Mouse (Mus musculus) limb, embryonic 15.5 days (tissue): ENCODE data around the gene Aldh1l1. TPM values are rescaled to one million over a fixed set of nuclear protein-coding genes. Genes with fewer than 3 reads are reported as not detected.

Source experiments
- ATAC-seq: fragments of 200-750 bp; cut with Nextera tagmentation; 2 replicates; pipeline ENCODE4 v1.8.0; 2017; ENCODE audit warnings: low read depth, moderate TSS enrichment; ENCODE audit not compliant: insufficient number of reproducible peaks, low FRiP score, low TSS enrichment
- H3K27ac ChIP-seq: fragments of 300-500 bp; sonication (generic); 2 replicates; pipeline ENCODE4 v1.5.1; 2015; ENCODE audit warnings: moderate library complexity, mild to moderate bottlenecking, inconsistent platforms
- H3K27me3 ChIP-seq: fragments of 300-500 bp; sonication (generic); 2 replicates; pipeline ENCODE4 v1.6.1; 2015; ENCODE audit warnings: inconsistent platforms
- H3K36me3 ChIP-seq: fragments of 300-500 bp; sonication (generic); 2 replicates; pipeline ENCODE4 v1.6.1; 2015; ENCODE audit warnings: inconsistent platforms
- H3K4me1 ChIP-seq: fragments of 300-500 bp; sonication (generic); 2 replicates; pipeline ENCODE4 v1.6.1; 2015; ENCODE audit warnings: inconsistent platforms
- H3K4me2 ChIP-seq: fragments of 300-500 bp; sonication (generic); 2 replicates; pipeline ENCODE4 v1.6.1; 2015; ENCODE audit warnings: mild to moderate bottlenecking, inconsistent platforms
- H3K4me3 ChIP-seq: fragments of 300-500 bp; sonication (generic); 2 replicates; pipeline ENCODE4 v1.5.1; 2015; ENCODE audit warnings: mild to moderate bottlenecking, inconsistent platforms
- H3K9ac ChIP-seq: fragments of 300-500 bp; sonication (generic); 2 replicates; pipeline ENCODE4 v1.6.1; 2015; ENCODE audit warnings: inconsistent platforms
- H3K9me3 ChIP-seq: fragments of 300-500 bp; sonication (generic); 2 replicates; pipeline ENCODE4 v1.6.1; 2016; ENCODE audit warnings: inconsistent platforms
- WGBS: fragments of 180-500 bp; shearing (Covaris S2); methylation state at CpG from one replicate; pipeline ENCODE4 v1.1.7; 2015; 5-methylcytosine and 5-hydroxymethylcytosine counted together
- polyA plus RNA-seq: library from polyadenylated mRNA; unstranded; fragments of >200 nt; fragmentation: Nextera tagmentation; extraction: Ambion mirVana; gene quantifications from 2 replicates; pipeline ENCODE4 v1.2.1, GENCODE M21; 2015

The Aldh1l1 gene
- 1.9 and 2.7 TPM in 2 replicates for polyA plus RNA-seq

DNA sequence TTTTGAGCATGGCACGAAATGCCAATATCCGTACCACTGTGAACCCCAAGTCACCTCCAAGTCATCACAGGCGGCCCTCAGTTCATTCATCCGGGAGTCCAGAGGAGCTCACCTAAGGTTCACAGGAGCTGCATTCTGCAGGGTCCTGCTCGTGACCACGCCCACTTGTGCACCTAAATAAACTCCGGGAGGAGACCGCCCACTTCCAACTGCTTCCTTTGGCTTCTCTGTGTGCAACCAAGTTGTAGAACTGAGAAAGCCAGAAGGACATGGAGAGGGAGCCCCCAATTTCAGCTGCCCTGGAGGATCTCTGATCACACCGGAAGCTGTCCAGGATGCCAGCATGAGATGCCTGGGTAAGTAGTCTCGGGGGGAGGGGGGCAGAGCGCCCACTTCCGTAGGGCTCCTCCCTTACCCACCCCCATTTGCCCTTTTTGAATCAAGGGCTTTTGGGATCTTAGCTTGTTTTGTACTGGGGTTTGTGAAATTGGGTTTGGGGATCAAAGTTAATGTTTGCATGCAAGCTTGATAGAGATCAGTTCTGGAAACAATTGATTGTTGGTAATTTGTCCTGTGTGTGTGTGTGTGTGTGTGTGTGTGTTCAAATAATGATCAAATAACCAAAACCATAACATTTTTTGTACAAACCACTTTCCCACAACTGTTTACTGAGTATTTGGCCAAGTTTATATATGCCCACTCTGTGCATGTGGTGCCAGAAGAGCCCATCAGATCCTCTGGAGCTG, at the start of gene Aldh1l1:
Aldh1l1 (plus strand) TSS at position 252 of the 746 bp plus-strand sequence.
- Histone ChIP-seq H3K4me2 (no peak within 1 kb of the TSS), H3K27ac (no peak within 1 kb of the TSS), H3K9ac (no peak within 1 kb of the TSS), H3K9me3 (no peaks in the 10 kb centered on the region), H3K4me3 (no peak within 1 kb of the TSS), H3K4me1 (peaks cover 3% of the 10 kb centered on the region; the same call in 1 of the 2 replicates), H3K36me3 (no peaks in the 10 kb centered on the region), H3K27me3 (0 out of 2 replicates have a peak, but pooled peaks cover 2% of the 10 kb centered on the region)
- 78% methylated on average over 12 of the region's 12 CpGs for WGBS
- no peak for ATAC-seq

DNA sequence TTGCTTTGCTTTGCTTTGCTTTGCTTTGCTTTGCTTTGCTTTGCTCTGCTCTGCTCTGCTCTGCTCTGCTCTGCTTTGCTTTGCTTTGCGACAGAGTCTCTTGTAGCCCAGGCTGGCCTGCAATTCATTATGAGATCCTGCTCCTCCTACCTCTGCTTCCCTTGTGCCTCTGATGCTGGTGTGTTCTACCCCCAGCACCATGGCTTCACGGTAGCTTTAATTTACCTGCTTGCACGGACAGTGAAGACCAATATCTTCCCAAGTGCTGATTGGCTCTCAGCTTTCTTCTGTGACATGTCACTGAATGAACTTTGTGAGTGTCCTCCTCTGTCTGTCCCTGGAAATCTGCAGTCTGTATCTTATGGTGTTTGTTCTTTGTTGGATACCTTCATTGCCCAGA, 49.2 kb upstream of the Aldh1l1 start:
- Histone ChIP-seq H3K4me2 (no peak overlapping the region), H3K4me3 (no peak overlapping the region)
- 87% methylated on average over 3 of the region's 3 CpGs for WGBS

DNA sequence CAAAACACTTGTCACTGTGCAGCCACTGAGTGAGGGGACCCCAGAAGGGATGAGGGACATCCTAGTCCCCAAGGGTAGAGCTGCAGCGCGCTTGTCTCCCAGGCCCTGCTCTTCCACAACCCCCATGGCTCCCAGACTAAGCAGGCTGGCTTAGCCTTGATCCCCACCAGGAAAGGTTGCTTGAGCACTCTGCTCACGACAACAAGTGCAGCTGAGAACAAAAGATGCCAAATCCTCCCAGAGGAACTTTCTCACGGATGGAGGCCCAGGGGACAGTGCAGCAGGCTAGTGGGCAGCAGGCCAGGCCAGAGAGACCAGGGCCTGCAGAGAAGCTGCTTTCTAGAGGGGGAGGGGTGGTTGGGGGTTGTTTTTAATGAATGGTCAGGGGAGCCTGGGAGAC, 39.3 kb upstream of the Aldh1l1 start:
- peaks cover 3% of the 10 kb centered on the region; the same call in 1 of the 2 replicates for H3K4me1 ChIP-seq
- H3K4me3 ChIP-seq: no peak overlapping the region
- H3K9me3 ChIP-seq: no peaks in the 10 kb centered on the region
- ATAC-seq: no peak
- WGBS: 60% methylated on average over 4 of the region's 4 CpGs
- H3K9ac ChIP-seq: no peak overlapping the region
- H3K27ac ChIP-seq: no peak overlapping the region
- no peaks in the 10 kb centered on the region for H3K36me3 ChIP-seq
- no peak overlapping the region for H3K4me2 ChIP-seq
- no peaks in the 10 kb centered on the region for H3K27me3 ChIP-seq

More for the DNA sequence above, 49.2 kb upstream of the Aldh1l1 start:
- Histone ChIP-seq H3K9me3 (no peaks in the 10 kb centered on the region), H3K4me1 (no peaks in the 10 kb centered on the region), H3K36me3 (no peaks in the 10 kb centered on the region), H3K27ac (no peak overlapping the region), H3K27me3 (no peaks in the 10 kb centered on the region), H3K9ac (no peak overlapping the region)
- no peak for ATAC-seq

DNA sequence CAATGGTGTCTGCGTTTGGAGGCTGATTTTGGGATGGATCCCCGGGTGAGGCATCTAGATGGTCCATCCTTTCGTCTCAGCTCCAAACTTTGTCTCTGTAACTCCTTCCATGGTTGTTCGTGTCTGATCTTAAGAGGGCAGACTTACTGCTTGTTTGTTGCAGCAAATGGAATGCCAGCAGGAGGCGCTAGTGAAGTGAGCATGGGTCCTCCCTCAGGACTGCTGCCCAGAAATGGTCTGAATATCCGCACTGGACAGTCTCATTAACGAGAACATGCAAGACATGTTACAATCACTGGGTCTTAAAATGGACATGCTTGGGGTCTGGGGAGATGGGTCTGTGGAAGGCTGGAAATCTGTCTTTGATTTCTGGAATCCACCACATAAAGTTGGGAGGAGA, 36.0 kb upstream of the Aldh1l1 start:
- H3K27ac ChIP-seq: no peak overlapping the region
- no peak overlapping the region for H3K4me3 ChIP-seq
- H3K36me3 ChIP-seq: no peaks in the 10 kb centered on the region
- WGBS: 25% methylated on average over 7 of the region's 7 CpGs
- no peak overlapping the region for H3K4me2 ChIP-seq
- H3K27me3 ChIP-seq: no peaks in the 10 kb centered on the region
- peaks cover 3% of the 10 kb centered on the region; the same call in 1 of the 2 replicates for H3K4me1 ChIP-seq
- ATAC-seq: no peak
- H3K9me3 ChIP-seq: no peaks in the 10 kb centered on the region
- no peak overlapping the region for H3K9ac ChIP-seq

DNA sequence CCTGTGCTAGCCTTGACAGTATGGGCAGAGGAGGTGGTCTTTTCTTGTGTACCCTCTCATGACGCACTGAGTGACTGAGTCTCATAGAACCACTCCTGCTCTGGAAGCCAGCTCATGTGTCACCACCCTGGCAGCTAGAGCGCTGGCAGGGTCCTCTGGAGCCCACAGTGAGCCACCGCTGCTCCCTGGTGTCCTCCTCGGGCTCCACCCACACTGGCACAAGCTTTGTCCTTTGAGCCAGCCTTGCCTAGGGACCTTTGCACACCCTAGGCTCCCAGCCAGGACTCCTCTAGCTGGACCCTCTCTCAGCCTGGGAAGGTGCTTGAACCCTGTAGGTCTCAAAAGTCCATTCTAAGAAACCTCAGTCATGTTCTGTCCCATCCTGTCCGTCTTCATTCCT, 35.5 kb upstream of the Aldh1l1 start:
- Histone ChIP-seq H3K9ac (no peak overlapping the region), H3K4me1 (peaks cover 3% of the 10 kb centered on the region; the same call in 1 of the 2 replicates), H3K4me3 (no peak overlapping the region), H3K4me2 (no peak overlapping the region), H3K36me3 (no peaks in the 10 kb centered on the region), H3K9me3 (no peaks in the 10 kb centered on the region), H3K27ac (no peak overlapping the region), H3K27me3 (no peaks in the 10 kb centered on the region)
- ATAC-seq: no peak
- 72% methylated on average over 5 of the region's 5 CpGs for WGBS

DNA sequence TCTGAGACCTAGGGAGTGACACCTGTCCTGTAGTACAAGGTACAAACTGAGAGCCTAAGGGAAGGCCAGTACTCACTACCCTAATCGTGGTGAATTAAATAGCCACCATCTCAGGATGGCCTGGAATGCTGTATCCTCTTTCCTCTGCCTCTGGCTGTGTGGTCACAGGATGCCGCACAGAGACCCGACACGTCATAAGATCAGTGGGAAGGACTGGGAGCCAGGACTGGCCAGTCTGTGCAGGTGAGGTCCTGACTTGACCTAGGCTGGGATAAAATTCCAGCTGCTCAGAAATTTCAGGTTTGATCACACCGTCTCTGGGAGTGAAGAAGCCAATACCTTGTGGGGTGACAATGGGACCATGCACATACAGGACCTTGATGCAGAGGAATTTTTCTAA, 34.7 kb upstream of the Aldh1l1 start:
- no peak overlapping the region for H3K9ac ChIP-seq
- no peak for ATAC-seq

DNA sequence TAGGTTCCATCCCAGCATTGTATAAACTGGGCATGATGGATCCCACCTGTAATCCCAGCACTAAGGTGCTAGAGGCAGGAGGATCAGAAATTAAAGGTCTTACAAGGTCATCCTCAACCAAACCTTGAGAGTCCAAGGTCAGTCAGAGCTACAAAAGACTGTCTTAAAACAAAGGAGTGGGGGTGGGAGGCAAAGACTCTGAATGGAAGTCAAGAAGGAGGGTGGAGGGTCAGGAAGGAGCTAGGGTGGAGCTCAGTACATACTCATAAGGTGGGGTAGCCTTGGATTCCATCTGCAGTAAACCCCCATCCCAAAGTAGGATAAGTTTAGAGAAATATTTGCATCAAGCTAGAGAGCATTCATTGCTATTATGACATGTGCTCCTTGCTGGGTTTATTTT, 33.6 kb upstream of the Aldh1l1 start:
- Histone ChIP-seq H3K27me3 (no peaks in the 10 kb centered on the region), H3K4me2 (no peak overlapping the region), H3K4me1 (peaks cover 3% of the 10 kb centered on the region; the same call in 1 of the 2 replicates), H3K4me3 (no peak overlapping the region), H3K36me3 (no peaks in the 10 kb centered on the region), H3K27ac (no peak overlapping the region), H3K9me3 (no peaks in the 10 kb centered on the region), H3K9ac (no peak overlapping the region)
- no peak for ATAC-seq

More for the DNA sequence above, 34.7 kb upstream of the Aldh1l1 start:
- H3K4me3 ChIP-seq: no peak overlapping the region
- no peaks in the 10 kb centered on the region for H3K36me3 ChIP-seq
- no peak overlapping the region for H3K4me2 ChIP-seq
- no peaks in the 10 kb centered on the region for H3K9me3 ChIP-seq
- no peak overlapping the region for H3K27ac ChIP-seq
- H3K27me3 ChIP-seq: no peaks in the 10 kb centered on the region
- WGBS: 87% methylated on average over 5 of the region's 5 CpGs
- H3K4me1 ChIP-seq: peaks cover 3% of the 10 kb centered on the region; the same call in 1 of the 2 replicates

DNA sequence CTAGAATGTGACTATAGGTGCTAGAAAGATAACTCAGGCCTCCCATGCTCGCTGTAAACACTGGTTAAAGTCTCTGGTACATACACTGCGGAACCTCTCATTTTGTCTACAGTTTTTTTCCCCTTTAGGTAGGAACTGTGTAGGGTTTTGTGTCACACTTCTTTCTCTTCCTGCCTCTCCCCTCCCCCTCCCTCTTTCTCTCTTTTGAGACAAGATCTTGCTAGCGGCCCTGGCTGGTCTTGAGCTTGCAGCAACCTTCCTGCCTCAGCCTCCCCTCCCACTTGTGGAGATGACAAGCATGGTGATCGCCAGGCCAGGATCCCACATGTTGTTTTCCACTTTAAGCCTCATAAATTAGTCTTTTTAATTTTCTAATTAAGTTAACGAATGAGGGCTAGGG, 32.5 kb upstream of the Aldh1l1 start:
- no peaks in the 10 kb centered on the region for H3K27me3 ChIP-seq

DNA sequence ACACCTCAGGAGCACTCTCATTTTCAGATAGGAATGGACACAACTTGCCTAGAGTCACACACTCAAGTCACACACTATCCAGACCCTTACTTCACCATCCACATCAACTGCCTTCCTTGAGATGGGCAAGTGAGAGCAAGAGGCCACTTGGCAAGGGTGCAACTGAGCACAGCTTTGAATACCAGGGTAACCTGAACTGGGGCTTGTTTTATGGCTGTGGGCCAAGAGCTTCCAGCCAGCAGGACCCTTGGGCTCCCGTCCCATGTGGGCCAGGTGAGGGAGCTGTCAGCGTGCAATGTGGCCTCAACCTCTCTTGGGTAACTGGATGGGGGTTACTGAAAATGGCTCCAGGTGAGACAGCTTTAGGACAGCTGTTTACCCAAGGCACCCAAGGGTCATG, 28.8 kb upstream of the Aldh1l1 start:
- H3K4me2 ChIP-seq: no peak overlapping the region
- no peaks in the 10 kb centered on the region for H3K9me3 ChIP-seq
- ATAC-seq: no peak
- WGBS: 51% methylated on average over 2 of the region's 2 CpGs
- H3K27ac ChIP-seq: no peak overlapping the region
- no peaks in the 10 kb centered on the region for H3K36me3 ChIP-seq
- H3K4me1 ChIP-seq: peaks cover 7% of the 10 kb centered on the region; the same call in 1 of the 2 replicates
- H3K4me3 ChIP-seq: no peak overlapping the region
- peaks cover 17% of the 10 kb centered on the region for H3K27me3 ChIP-seq
- no peak overlapping the region for H3K9ac ChIP-seq

More for the DNA sequence above, 32.5 kb upstream of the Aldh1l1 start:
- Histone ChIP-seq H3K36me3 (no peaks in the 10 kb centered on the region), H3K9me3 (no peaks in the 10 kb centered on the region), H3K4me3 (no peak overlapping the region), H3K4me1 (peaks cover 3% of the 10 kb centered on the region; the same call in 1 of the 2 replicates), H3K9ac (no peak overlapping the region), H3K4me2 (no peak overlapping the region), H3K27ac (no peak overlapping the region)
- ATAC-seq: no peak
- WGBS: 80% methylated on average over 5 of the region's 5 CpGs

DNA sequence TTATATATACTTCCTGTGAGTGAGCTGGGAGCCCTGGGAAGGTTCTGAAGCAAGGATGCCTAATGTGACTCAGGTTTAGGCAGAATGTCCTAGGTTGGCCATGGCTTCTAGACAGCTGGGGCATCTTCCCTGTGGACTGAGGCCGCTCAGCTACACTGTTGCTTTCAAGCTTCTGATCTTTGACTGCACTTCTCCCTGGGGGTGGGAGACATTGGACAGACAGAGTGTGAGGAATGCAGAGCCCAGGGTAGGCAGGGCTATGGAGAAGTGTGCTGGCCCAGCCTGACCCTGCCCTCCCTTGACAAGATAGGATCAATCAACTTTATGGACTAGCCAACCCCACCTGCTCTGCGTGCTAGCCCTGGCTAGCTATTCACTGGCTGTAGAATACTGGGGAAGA, 25.0 kb upstream of the Aldh1l1 start:
- H3K9ac ChIP-seq: no peak overlapping the region
- no peak overlapping the region for H3K4me2 ChIP-seq
- H3K36me3 ChIP-seq: no peaks in the 10 kb centered on the region
- H3K27me3 ChIP-seq: peaks cover 29% of the 10 kb centered on the region
- peaks cover 23% of the 10 kb centered on the region for H3K4me1 ChIP-seq
- ATAC-seq: no peak
- no peaks in the 10 kb centered on the region for H3K9me3 ChIP-seq
- no peak overlapping the region for H3K27ac ChIP-seq
- H3K4me3 ChIP-seq: no peak overlapping the region
- WGBS: 40% methylated on average over 2 of the region's 2 CpGs

DNA sequence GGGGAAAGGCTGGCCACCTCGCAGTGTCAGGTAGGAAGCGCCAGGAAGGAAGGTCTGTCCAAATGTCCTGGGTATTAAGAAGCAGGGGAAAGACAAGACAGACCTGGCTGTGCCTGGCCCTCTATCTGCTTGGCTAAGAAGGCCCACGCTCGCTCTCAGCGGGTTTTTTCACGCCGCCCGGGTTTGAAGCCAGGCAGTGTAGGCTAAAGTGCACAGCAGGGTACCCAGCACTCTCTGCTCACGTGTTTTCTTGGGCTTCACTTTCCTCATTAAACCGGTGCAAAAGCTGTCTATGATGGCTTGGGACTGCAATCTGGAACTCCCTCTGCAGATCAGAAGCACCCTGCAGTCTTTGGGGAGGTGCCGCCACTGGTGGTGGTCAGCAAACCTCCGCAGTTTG, 24.5 kb upstream of the Aldh1l1 start:
- H3K27me3 ChIP-seq: peaks cover 29% of the 10 kb centered on the region
- no peak overlapping the region for H3K27ac ChIP-seq
- no peak overlapping the region for H3K9ac ChIP-seq
- peak overlapping the region; percentile 66 for H3K4me3 ChIP-seq
- peaks cover 23% of the 10 kb centered on the region for H3K4me1 ChIP-seq
- H3K36me3 ChIP-seq: 0 out of 2 replicates have a peak, but pooled peaks cover 4% of the 10 kb centered on the region
- no peak for ATAC-seq
- H3K9me3 ChIP-seq: no peaks in the 10 kb centered on the region
- H3K4me2 ChIP-seq: peak overlapping the region; percentile 99
- 20% methylated on average over 12 of the region's 12 CpGs for WGBS

DNA sequence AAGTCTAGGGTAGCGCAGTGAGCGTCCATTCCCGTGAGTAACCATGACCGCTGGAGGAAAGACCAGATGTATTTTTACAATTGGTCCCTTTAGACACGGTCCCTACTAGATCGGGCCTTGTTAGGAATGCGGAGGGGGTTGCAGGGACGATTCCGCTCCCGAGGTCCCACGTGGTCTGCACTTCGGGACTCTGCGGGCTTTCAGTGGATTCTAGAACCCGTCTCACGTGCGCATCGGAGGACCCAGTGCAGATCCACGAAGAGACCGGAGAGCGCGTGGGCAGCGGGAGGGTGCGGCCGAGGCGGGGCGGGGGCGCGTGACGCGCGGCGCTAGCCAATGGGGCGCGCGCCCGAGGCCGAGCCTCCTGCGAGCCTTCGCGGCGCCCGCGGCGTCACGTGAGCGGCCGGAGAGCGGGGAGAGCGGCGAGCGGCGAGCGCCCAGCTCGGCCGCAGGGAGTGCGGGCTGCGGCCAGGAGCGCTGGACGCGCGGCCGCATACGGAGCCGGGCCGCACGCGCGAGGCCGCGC, 24.0 kb upstream of the Aldh1l1 start, which contains the start of gene Klf15:
Klf15 (plus strand) TSS at position 396 of the 526 bp plus-strand sequence.
- peaks cover 23% of the 10 kb centered on the region for H3K4me1 ChIP-seq
- ATAC-seq: peak; percentile 57; the same call in 1 of the 2 replicates
- peak within 1 kb of the TSS; percentile 99 for H3K4me2 ChIP-seq
- H3K27me3 ChIP-seq: peaks cover 29% of the 10 kb centered on the region
- WGBS: under 1% methylated on average over 63 of the region's 70 CpGs
- H3K27ac ChIP-seq: no peak within 1 kb of the TSS
- H3K9ac ChIP-seq: peak within 1 kb of the TSS; percentile 42
- peaks cover 8% of the 10 kb centered on the region; the same call in 1 of the 2 replicates for H3K36me3 ChIP-seq
- no peaks in the 10 kb centered on the region for H3K9me3 ChIP-seq
- H3K4me3 ChIP-seq: peak within 1 kb of the TSS; percentile 66
